Mouse (Mus musculus): ENCODE measurements around the gene Lypla2. TPM values are rescaled to one million over a fixed set of nuclear protein-coding genes. Genes with fewer than 3 reads are reported as not detected.

The Lypla2 gene
- total RNA-seq, 2 experiments from 2014 or later, result 25.3 to 30.7 TPM

- peak; percentile 92 for DNase-seq
Measured at GRCm38 (mm10) chr4:135920304-135921241, 51.9 kb downstream of the Lypla2 start, which contains the start of gene Fuca1. Gene Fuca1, plus strand, starts transcription at chr4:135920735.

DNA sequence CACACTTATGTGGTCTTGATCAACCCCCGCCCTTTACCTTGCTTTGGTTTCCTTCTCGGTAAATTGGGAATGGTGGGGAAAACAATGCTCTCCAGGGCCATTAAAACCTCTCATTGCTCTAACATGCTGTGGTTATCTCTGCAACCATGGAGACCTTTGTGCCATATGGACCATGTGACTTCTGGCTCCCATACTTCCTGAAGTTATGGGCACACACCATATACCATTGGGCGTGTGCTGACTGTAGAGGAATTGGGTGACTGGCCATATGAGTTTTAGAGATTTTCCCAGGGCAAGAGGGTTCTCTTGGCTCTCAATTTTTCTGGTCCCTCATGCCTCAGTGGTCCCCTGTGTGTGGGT is 53.2 kb downstream of the Lypla2 start:
- no peak for DNase-seq

DNA sequence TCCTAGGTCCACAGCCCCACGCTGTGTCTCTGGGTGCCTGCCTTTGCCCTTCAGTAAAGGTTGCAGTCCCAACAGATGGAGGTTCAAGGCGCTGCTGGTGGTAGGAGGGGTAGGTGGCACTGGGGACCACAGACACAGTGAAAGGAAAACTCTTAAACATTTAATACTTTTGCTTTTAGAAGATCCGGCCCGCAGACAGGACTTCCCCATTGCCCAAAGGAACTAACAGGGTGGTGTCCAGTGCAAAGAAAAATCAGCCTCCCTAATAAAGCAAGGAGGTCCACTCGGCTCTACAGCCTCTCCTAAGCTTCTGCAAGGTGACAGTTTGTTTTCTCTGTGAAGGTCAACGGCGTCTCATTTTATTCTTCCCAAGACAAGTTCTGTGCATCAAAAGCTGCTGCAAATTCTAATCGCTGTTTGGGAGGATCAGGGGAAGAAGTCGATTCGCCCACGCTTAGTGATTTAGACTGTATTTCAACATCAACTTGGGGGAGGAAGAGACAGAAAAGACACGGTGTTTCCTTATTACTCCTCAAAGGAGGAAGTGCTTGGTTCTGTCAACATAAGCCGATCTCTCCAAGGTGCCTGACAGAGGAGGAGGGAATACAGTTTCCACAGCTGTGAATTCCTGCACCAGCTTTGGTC is 53.7 kb downstream of the Lypla2 start:
- DNase-seq, result no peak

Other genes starting within 250 kb of the Lypla2 start
- under 1 TPM in 1 of 2 experiments, not detected in 1; 0.11 TPM for gene Il22ra1, start 244.5 kb downstream of the Lypla2 start, total RNA-seq (2021)
- 10 to 100 TPM; 58.1 to 76.7 TPM for gene Myom3, start 212.9 kb downstream of the Lypla2 start, total RNA-seq (2021)
- gene Srsf10, start 116.9 kb downstream of the Lypla2 start, total RNA-seq (2021), result 10 to 100 TPM; 22.6 to 25.2 TPM
- 10 to 100 TPM; 25.7 to 36.4 TPM for gene Pnrc2, start 98.8 kb downstream of the Lypla2 start, total RNA-seq (2021)
- gene Cnr2, start 77.2 kb downstream of the Lypla2 start, total RNA-seq (2021), result under 1 TPM; 0.08 to 0.10 TPM
- 10 to 100 TPM; 18.9 to 21.7 TPM for gene Fuca1, start 51.9 kb downstream of the Lypla2 start, total RNA-seq (2021)
- 10 to 100 TPM; 41.5 to 42.3 TPM for gene Hmgcl, start 26.2 kb downstream of the Lypla2 start, total RNA-seq (2021)
- gene Gale, start 8.9 kb downstream of the Lypla2 start, total RNA-seq (2021), result 1 to 10 TPM in 1 of 2 experiments, under 1 TPM in 1; 0.72 to 1.5 TPM
- 10 to 100 TPM; 22.0 to 22.6 TPM for gene Pithd1, start 14.6 kb upstream of the Lypla2 start, total RNA-seq (2021)
- 10 to 100 TPM; 45.3 to 50.6 TPM for gene Eloa, start 49.1 kb upstream of the Lypla2 start, total RNA-seq (2021)
- gene Rpl11, start 80.8 kb upstream of the Lypla2 start, total RNA-seq (2021), result 100 to 1,000 TPM; 209 to 218 TPM
- 10 to 100 TPM; 13.5 to 21.2 TPM for gene Id3, start 170.9 kb upstream of the Lypla2 start, total RNA-seq (2021)
- gene E2f2, start 199.8 kb upstream of the Lypla2 start, total RNA-seq (2021), result 1 to 10 TPM; 1.8 to 3.5 TPM
- 1 to 10 TPM; 2.8 to 3.0 TPM for gene Asap3, start 233.7 kb upstream of the Lypla2 start, total RNA-seq (2021)